Mouse (Mus musculus): ENCODE results near the gene P2rx5.

GRCm38 (mm10) chr11:73176186-73176585 is 16.0 kb downstream of the P2rx5 start:
- TF ChIP-seq POLR2A (IDR thresholded peaks at IDR 0.05; ENCODE audit: insufficient read depth, low read length) (no peak), CTCF (IDR thresholded peaks at IDR 0.05; ENCODE audit: low read depth, low read length) (no peak)
